Mouse (Mus musculus) erythroblast, embryonic 14.5 days (primary cell): ENCODE measurements around the gene Nell1.

Experiments
- GATA1 ChIP-seq: IDR thresholded peaks from 2 replicates; pipeline ENCODE4 v1.6.1; 2012; ENCODE audit warnings: low read length, inconsistent platforms, mixed read lengths
- TAL1 ChIP-seq: IDR thresholded peaks from 3 replicates; pipeline ENCODE4 v1.6.1; 2012; ENCODE audit warnings: low read length, inconsistent platforms, mixed read lengths

DNA sequence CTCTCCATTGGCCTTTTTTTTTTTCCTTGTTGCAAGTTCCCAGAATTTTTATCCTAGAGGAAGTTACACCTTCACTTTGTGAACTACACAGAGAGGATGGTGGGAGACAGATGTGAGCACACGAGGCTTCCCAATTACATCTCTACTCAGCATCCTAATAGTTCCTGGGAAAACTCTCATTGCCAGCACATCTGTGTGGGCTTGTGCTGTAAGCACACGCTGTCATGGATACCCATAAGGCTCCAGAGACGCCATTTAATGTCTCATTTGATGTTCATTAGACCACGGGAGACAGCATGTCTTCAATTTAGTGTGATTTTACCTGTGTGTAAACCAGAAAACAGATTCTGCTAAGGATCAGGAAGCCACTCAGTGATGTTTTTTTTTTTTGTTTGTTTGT is 253.6 kb downstream of the Nell1 start:
- TF ChIP-seq TAL1 (no peak), GATA1 (no peak)
